Mouse (Mus musculus) lung, adult 2 months (tissue): ENCODE measurements at regions not wholly inside any gene's neighbourhood (a gene's known extent, or its start where the extent isn't known, plus 50 kb on each side); places are given as distances from the start of the nearest gene placed in this dataset.

Experiments
- CTCF ChIP-seq: fragments of 200-500 bp; IDR thresholded peaks from 2 replicates; pipeline ENCODE4 v1.5.1; 2011; ENCODE audit warnings: mild to moderate bottlenecking, low read length, control low read depth; ENCODE audit not compliant: insufficient read depth
- POLR2A ChIP-seq: fragments of 200-500 bp; IDR thresholded peaks from 2 replicates; pipeline ENCODE4 v1.6.1; 2011; ENCODE audit warnings: low read depth, mild to moderate bottlenecking, control low read depth, low read length, borderline replicate concordance; ENCODE audit errors: extremely low read depth

DNA sequence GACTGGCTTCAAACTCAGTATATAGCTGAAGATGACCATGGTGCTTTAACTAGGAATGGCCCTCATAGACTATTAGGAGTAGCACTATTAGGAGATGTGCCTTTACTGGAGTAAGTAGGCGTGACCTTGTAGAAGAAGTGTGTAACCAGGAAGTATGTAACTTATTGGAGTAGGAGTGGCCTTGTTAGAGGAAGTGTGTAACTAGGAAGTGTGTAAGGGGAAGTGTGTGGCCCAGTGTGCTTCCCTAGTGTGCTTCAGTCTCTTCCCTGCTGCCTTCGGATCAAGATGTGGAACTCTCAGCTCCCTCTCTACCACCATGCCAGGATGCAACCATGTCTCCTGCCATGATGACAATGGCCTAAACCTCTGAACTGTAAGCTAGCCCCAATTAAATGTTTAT is 151.0 kb upstream of the Zfp462 start:
- TF ChIP-seq CTCF (no peak), POLR2A (no peak)
